Mouse (Mus musculus): ENCODE results near the gene Olfr1016.

Olfr1016 gene

DNA sequence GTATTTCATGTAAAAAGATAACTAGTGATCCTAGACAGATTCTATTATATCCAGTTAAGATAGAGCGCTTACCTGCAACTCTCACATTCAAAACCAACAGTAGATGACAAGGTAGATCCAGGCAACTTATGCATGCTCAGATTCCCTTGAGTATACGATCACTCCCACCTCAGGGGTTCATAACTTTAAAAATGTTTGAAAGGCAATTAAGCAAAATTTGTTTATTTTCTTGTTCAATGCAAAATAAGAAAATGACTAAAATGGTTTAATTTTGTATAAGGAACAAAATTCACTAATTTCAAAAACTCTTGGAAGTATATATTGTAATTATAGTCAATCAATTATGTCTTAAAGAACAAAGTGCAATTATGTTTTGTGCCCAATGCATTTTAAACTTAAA lies at the start of gene Olfr1016:
Olfr1016 (minus strand) TSS at position 101 of the 400 bp plus-strand sequence.
- DNase-seq (ENCODE audit: low spot score): no peak

DNA sequence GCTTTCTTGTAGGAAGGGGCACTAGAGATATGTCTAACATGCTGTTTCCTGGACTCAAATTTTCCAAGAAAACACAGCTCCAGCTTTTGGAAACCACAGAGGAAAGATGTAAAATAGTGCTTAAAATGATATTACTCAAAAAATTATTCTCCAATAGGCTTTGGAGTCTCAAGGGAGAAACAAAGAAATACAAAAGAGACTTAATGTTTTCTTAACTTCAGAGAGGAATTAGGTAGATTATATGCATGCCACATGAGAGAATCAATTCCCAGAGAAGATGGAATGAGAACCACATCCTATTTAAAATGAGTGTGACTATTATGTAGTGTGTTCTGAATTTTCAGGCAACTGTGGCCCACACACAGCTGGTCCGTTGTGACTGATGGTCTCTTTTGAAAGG lies 44.4 kb upstream of the Olfr1016 start, which contains the start of gene Olfr1020:
Olfr1020 (plus strand) TSS at position 301 of the 400 bp plus-strand sequence.
- DNase-seq (ENCODE audit: low spot score): no peak

DNA sequence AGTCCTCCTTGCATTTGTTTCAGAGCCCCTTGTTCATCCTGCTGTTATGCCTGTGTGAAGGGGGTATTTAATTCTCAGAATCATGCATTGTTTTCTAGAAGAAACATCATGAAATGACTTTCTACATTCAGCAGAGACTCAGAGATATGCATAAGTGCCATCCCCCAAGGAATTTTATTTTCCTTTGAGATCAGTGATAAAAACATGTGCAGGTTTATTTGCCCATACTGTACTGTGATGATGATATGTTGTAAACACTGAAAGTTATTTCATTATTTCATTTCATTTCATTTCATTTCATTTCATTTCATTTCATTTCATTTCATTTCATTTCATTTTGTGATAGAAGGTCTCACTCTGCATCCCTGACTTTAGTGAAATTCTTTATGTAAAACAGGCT lies 43.0 kb upstream of the Olfr1016 start, which contains the start of gene Olfr1019:
Olfr1019 (minus strand) TSS at position 101 of the 400 bp plus-strand sequence.
- no peak for DNase-seq (ENCODE audit: low spot score)

DNA sequence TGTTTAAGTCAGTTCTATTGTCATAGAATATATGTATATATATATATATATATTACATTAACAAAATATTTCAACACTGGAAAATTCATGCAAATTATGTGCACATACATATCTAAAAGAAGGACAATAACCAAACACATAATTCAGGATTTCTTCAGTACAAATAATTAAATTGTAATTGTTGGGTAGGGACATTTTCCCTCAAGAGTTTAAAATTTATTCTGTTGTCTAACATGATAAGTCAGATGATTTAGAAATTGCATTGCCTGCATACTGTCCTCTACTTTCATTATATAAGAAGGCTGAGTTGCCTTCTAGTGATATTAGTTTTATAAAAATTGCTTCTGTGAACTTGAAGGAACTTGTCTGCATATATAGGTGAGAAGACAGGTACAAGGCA lies 15.8 kb upstream of the Olfr1016 start, which contains the start of gene Olfr1018:
Olfr1018 (plus strand) TSS at position 301 of the 400 bp plus-strand sequence.
- no peak for DNase-seq (ENCODE audit: low spot score)

DNA sequence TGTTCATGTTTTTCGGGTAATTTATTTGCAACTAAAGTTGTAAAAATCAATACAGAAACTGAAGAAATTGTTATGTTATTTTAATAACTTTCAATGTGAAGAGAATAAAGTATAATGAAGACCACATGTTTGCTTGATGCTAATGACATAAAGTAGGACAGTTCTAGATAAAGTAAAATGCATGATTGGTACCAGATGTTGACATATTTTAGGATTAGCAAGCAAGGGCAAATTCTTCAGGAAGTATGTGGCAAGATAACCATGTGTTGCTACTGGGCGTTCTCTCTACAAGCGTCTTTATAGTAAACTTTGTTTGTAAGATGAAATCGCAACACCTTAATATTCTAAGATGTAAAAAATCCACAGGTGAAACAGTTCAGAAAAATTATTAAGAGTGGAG lies 2.2 kb upstream of the Olfr1016 start:
- DNase-seq (ENCODE audit: low spot score): no peak

DNA sequence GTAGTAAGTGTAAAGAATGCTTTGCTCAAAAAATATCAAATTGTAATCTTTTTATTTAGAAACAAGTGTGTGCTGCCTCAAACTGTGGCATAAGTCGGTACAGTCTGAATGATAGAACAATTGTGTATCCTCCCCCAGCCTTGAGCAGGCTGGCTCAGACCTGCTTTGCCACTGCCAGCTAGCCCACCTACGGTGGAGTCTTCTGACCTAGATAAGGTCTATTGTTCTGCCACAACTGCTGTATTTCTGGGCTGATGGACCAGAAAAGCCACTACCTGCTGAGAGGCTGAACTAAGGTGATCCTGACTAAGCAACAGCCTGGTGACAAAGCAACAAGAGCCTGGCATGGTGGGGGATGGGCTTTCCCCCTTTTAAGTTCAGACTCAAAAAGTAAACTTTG lies 10.0 kb downstream of the Olfr1016 start:
- no peak for DNase-seq (ENCODE audit: low spot score)

DNA sequence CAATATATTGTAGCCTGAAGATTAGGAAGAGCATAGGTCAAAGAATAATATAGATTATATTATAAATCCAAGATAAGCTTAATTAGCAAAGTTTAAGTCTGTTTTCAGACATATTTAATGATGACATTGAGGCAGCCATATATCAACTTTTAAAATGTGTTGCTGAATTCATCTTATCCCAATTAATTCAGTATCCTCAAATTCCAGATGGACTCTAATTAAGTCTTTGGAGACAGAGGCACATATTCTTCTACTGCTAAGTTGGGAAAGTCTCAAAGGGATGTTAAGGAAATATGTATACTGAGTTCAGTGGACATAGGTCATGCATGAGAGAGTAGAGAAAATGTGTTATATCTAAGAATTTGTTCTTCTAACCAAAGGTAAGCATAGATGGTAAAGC lies 20.6 kb downstream of the Olfr1016 start, which contains the start of gene Olfr1015:
Olfr1015 (plus strand) TSS at position 301 of the 400 bp plus-strand sequence.
- DNase-seq (ENCODE audit: low spot score): no peak

DNA sequence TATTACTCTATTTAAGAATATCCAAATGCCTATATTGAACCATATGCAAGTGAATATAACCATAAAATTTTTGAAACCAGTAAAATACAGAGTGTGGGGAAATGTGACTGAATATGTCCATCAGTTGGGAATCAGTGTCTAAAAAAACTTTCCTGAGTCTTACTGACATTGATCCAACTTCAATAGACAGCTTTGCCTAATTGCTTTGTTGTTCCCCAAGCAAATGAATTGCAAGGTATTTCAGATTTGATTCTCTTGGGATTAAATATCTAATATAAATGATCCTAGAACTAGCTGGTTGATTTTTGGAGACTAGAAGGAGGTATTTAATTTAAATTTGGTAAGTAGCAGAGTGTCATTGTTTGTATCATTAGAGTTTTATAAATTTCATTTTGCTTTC lies 29.9 kb downstream of the Olfr1016 start, which contains the start of gene Olfr1014:
Olfr1014 (plus strand) TSS at position 301 of the 400 bp plus-strand sequence.
- no peak for DNase-seq (ENCODE audit: low spot score)

DNA sequence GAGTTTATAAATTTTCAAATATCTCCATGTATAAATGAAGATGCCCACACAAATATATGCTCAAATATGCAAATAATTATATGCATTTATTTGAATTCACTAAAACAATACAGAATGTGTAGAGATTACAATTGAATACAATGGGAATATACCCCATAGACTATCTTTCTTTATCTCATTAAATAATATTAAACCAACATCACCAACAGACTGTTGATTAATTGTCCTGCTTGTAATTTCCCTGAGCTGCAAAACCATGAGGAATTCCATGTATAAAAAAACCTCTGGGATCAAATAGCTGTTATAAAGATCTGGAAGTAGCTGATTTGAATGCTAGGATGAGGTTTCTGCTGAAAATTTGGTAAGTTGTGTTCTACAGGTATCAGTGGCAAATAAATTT lies 35.5 kb downstream of the Olfr1016 start, which contains the start of gene Olfr1013:
Olfr1013 (plus strand) TSS at position 301 of the 400 bp plus-strand sequence.
- DNase-seq (ENCODE audit: low spot score): no peak

DNA sequence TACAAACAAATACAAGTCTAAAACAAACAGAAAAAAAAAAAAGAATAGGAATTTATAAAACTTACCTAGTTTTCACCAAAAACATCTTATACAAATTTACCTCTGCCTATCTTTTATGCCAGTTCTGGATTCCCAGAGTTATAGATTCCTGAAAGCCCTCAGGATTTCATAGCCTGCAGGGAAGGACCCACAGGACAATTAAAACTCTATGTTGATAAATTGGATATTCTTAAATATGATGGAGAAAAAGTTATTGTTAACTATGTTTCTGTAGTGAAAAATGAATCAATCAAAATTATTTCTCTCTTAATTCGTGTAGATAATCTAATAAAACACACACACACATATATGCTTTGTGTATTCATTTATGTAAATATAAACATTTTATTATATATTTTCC lies 39.7 kb downstream of the Olfr1016 start, which contains the start of gene Olfr1012:
Olfr1012 (minus strand) TSS at position 101 of the 400 bp plus-strand sequence.
- no peak for DNase-seq (ENCODE audit: low spot score)

DNA sequence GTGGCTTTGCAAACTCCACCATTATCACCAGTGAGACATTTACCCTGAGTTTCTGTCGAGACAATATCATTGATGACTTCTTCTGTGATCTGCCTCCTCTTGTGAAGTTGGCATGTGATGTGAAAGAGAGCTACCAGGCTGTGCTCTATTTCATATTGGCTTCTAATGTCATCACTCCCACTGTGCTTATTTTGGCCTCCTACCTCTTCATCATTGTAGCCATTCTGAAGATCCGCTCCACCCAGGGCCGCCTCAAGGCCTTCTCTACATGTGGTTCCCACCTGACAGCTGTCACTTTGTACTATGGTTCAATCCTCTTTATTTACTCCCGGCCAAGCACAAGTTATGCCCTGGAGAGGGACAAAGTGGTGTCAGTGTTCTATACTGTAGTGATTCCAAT lies 48.5 kb downstream of the Olfr1016 start:
- DNase-seq (ENCODE audit: low spot score): no peak
